Mouse (Mus musculus) heart, embryonic 11.5 days (tissue): Measurements from ENCODE around the gene Nploc4. TPM values are rescaled to one million over a fixed set of nuclear protein-coding genes. Genes with fewer than 3 reads are reported as not detected.
A peak's percentile ranks its signal among the peaks of the same experiment; 100 is the strongest.
"Not testable (repeated sequence)": the region's sequence is repeated elsewhere in the genome, so short reads cannot be mapped to it uniquely, and the experiment has no call there.

Experiments used
- ATAC-seq: fragments of 200-750 bp; cut with Nextera tagmentation; replicated peaks from 2 replicates; pipeline ENCODE4 v1.8.0; 2017; ENCODE audit warnings: moderate library complexity; ENCODE audit not compliant: insufficient number of reproducible peaks, low FRiP score, low TSS enrichment
- H3K27ac ChIP-seq: fragments of 300-500 bp; sonication (generic); 2 replicates; pipeline ENCODE4 v1.5.1; 2014; ENCODE audit warnings: mild to moderate bottlenecking, low read depth, low read length
- H3K27me3 ChIP-seq: fragments of 300-500 bp; sonication (generic); 2 replicates; pipeline ENCODE4 v1.6.1; 2014; ENCODE audit warnings: mild to moderate bottlenecking, low read length, mixed read lengths; ENCODE audit not compliant: control insufficient read depth, insufficient read depth
- H3K36me3 ChIP-seq: fragments of 300-500 bp; sonication (generic); 2 replicates; pipeline ENCODE4 v1.6.1; 2014; ENCODE audit warnings: mild to moderate bottlenecking, low read length, moderate library complexity, mixed read lengths; ENCODE audit not compliant: control insufficient read depth, insufficient read depth
- H3K4me1 ChIP-seq: fragments of 300-500 bp; sonication (generic); 2 replicates; pipeline ENCODE4 v1.6.1; 2014; ENCODE audit warnings: low read length; ENCODE audit not compliant: control insufficient read depth, insufficient read depth
- H3K4me2 ChIP-seq: fragments of 300-500 bp; sonication (generic); 2 replicates; pipeline ENCODE4 v1.6.1; 2014; ENCODE audit warnings: mild to moderate bottlenecking, moderate library complexity
- H3K4me3 ChIP-seq: fragments of 300-500 bp; sonication (generic); 2 replicates; pipeline ENCODE4 v1.5.1; 2014; ENCODE audit warnings: low read depth, low read length
- H3K9ac ChIP-seq: fragments of 300-500 bp; sonication (generic); 2 replicates; pipeline ENCODE4 v1.6.1; 2014; ENCODE audit warnings: mild to moderate bottlenecking, low read depth, low read length, moderate library complexity
- H3K9me3 ChIP-seq: fragments of 300-500 bp; sonication (generic); replicated peaks from 2 replicates; pipeline ENCODE4 v1.6.1; 2016; ENCODE audit warnings: low read length; ENCODE audit not compliant: control insufficient read depth
- WGBS: fragments of 180-500 bp; shearing (Covaris S2); extraction: QIAGEN DNeasy Blood & Tissue Kit; methylation state at CpG from one replicate; pipeline ENCODE4 v1.1.7; 2014; ENCODE audit not compliant: insufficient replicate concordance; 5-methylcytosine and 5-hydroxymethylcytosine counted together
- polyA plus RNA-seq: library from polyadenylated mRNA; unstranded; fragments of >200 nt; fragmentation: Nextera tagmentation; extraction: Ambion mirVana; gene quantifications from 2 replicates; pipeline ENCODE4 v1.2.1, GENCODE M21; 2014

The Nploc4 gene
- polyA plus RNA-seq, 1 experiment from 2014 or later, result 31.0 TPM

GRCm38 (mm10) chr11:120423569-120424295 lies 13.8 kb downstream of the Nploc4 start:
- Histone ChIP-seq H3K9ac (no peak overlapping the region), H3K27me3 (no peaks in the 10 kb centered on the region), H3K27ac (no peak overlapping the region; the same call in 1 of the 2 replicates), H3K4me2 (no peak overlapping the region), H3K36me3 (peaks cover 20% of the 10 kb centered on the region), H3K9me3 (no peaks in the 10 kb centered on the region), H3K4me1 (no peaks in the 10 kb centered on the region), H3K4me3 (no peak overlapping the region)
- no peak for ATAC-seq
- WGBS, result 68% methylated on average over 9 of the region's 9 CpGs

- Histone ChIP-seq H3K4me1 (no peaks in the 10 kb centered on the region), H3K27me3 (no peaks in the 10 kb centered on the region), H3K4me3 (no peak overlapping the region), H3K9ac (no peak overlapping the region), H3K9me3 (no peaks in the 10 kb centered on the region), H3K27ac (peak overlapping the region; percentile 29; the same call in 1 of the 2 replicates), H3K4me2 (no peak overlapping the region), H3K36me3 (peaks cover 19% of the 10 kb centered on the region)
- WGBS, result 84% methylated on average over 13 of the region's 13 CpGs
- no peak for ATAC-seq
Measured at GRCm38 (mm10) chr11:120422651-120423568, 14.6 kb downstream of the Nploc4 start.

DNA sequence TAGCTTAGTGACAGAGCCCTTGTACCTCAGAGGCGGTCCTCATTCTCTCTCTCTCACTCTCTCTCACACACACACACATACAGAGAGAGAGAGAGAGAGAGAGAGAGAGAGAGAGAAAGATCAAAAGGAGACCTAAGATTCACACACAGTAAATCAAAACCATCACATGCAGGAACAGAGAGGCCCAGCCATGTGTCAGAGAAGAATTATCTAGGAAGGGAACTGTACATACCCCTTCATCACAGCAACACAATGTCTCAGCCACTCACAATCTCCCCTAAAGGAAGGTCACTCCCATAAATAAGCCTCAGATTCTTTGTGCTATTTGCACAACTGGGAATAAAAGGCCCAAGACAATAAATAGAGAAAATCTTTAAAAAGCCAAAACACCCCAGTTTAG lies 18.9 kb downstream of the Nploc4 start:
- no peak for ATAC-seq
- WGBS, result 94% methylated on average over 1 of the region's 1 CpGs
- H3K4me3 ChIP-seq, result no peak overlapping the region

GRCm38 (mm10) chr11:120417852-120418251 lies 19.7 kb downstream of the Nploc4 start:
- no peak overlapping the region for H3K9ac ChIP-seq
- H3K36me3 ChIP-seq, result peaks cover 24% of the 10 kb centered on the region
- no peak overlapping the region for H3K4me3 ChIP-seq
- 79% methylated on average over 7 of the region's 7 CpGs for WGBS
- no peak for ATAC-seq
- H3K9me3 ChIP-seq, result no peaks in the 10 kb centered on the region
- H3K27ac ChIP-seq, result no peak overlapping the region
- no peaks in the 10 kb centered on the region for H3K4me1 ChIP-seq
- no peaks in the 10 kb centered on the region for H3K27me3 ChIP-seq
- no peak overlapping the region for H3K4me2 ChIP-seq

More for the DNA sequence above, 18.9 kb downstream of the Nploc4 start:
- H3K36me3 ChIP-seq, result peaks cover 19% of the 10 kb centered on the region
- no peaks in the 10 kb centered on the region for H3K9me3 ChIP-seq
- no peaks in the 10 kb centered on the region for H3K4me1 ChIP-seq
- no peaks in the 10 kb centered on the region for H3K27me3 ChIP-seq
- no peak overlapping the region for H3K4me2 ChIP-seq
- no peak overlapping the region for H3K9ac ChIP-seq
- H3K27ac ChIP-seq, result no peak overlapping the region

DNA sequence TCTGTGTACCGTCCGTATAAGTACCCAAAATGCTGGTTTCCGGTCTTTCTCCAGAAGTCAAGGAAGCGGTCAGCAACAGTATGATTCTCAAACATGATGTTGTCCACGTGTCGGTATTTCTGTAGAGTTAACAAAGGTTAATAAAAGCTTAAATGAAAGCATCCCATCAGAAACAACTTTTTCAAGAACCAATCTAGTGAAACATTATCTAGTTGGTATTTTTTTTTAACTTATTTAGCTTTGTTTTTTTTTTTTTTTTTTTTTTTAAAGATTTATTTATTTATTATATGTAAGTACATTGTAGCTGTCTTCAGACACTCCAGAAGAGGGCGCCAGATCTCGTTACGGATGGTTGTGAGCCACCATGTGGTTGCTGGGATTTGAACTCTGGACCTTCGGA lies 23.9 kb downstream of the Nploc4 start:
- H3K36me3 ChIP-seq, result peaks cover 41% of the 10 kb centered on the region
- H3K4me2 ChIP-seq, H3K27me3 ChIP-seq, H3K4me1 ChIP-seq, H3K27ac ChIP-seq, ATAC-seq, H3K4me3 ChIP-seq, H3K9me3 ChIP-seq, H3K9ac ChIP-seq: not testable (repeated sequence)
- WGBS, result 96% methylated on average over 7 of the region's 10 CpGs

GRCm38 (mm10) chr11:120406445-120406844 lies 31.1 kb downstream of the Nploc4 start:
- H3K27me3 ChIP-seq, result no peaks in the 10 kb centered on the region
- no peaks in the 10 kb centered on the region for H3K4me1 ChIP-seq
- no peak overlapping the region for H3K4me2 ChIP-seq
- H3K4me3 ChIP-seq, result no peak overlapping the region
- H3K9me3 ChIP-seq, result no peaks in the 10 kb centered on the region
- H3K36me3 ChIP-seq, result peaks cover 41% of the 10 kb centered on the region
- no peak for ATAC-seq
- no peak overlapping the region for H3K9ac ChIP-seq
- no peak overlapping the region for H3K27ac ChIP-seq
- 72% methylated on average over 1 of the region's 1 CpGs for WGBS

- Histone ChIP-seq H3K9me3 (no peaks in the 10 kb centered on the region), H3K36me3 (peaks cover 42% of the 10 kb centered on the region), H3K4me3 (no peak overlapping the region), H3K9ac (no peak overlapping the region), H3K4me1 (no peaks in the 10 kb centered on the region), H3K4me2 (no peak overlapping the region), H3K27ac (no peak overlapping the region), H3K27me3 (no peaks in the 10 kb centered on the region)
- ATAC-seq, result peak; percentile 76
- 80% methylated on average over 3 of the region's 3 CpGs for WGBS
Measured at GRCm38 (mm10) chr11:120405867-120406266, 31.6 kb downstream of the Nploc4 start.

DNA sequence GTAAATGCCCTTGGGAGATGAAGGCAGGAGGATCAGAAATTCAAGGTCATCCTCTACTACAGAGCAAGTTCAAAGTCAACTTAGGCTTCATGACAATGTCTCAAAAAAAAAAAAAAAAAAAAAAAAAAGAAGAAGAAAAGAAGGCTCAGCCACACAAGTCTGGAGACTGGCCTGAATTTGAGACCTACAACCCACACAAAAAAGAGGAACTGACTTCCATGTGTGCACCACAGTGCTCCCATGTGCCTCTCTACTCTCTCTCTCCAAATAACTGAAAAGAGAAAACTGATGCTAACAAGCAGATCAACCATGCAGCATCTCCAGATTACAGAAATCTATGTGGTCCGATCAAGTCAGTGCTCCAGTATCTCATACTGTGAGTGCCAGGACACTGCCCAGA lies 32.7 kb downstream of the Nploc4 start:
- H3K36me3 ChIP-seq, result peaks cover 39% of the 10 kb centered on the region
- no peaks in the 10 kb centered on the region for H3K4me1 ChIP-seq
- no peak for ATAC-seq
- no peaks in the 10 kb centered on the region for H3K27me3 ChIP-seq
- no peak overlapping the region for H3K27ac ChIP-seq
- H3K4me3 ChIP-seq, result no peak overlapping the region
- H3K9me3 ChIP-seq, result no peaks in the 10 kb centered on the region
- 86% methylated on average over 1 of the region's 1 CpGs for WGBS
- no peak overlapping the region for H3K9ac ChIP-seq
- no peak overlapping the region for H3K4me2 ChIP-seq
